Mouse (Mus musculus) embryonic facial prominence, embryonic 11.5 days (tissue): ENCODE data around the gene Nckap5l. TPM values are rescaled to one million over a fixed set of nuclear protein-coding genes. Genes with fewer than 3 reads are reported as not detected.

Source experiments
- ATAC-seq: fragments of 200-750 bp; cut with Nextera tagmentation; replicated peaks from 2 replicates; pipeline ENCODE4 v1.8.0; 2017; ENCODE audit warnings: low read depth; ENCODE audit not compliant: insufficient number of reproducible peaks, low FRiP score, low TSS enrichment
- DNase-seq: peaks from one replicate; pipeline ENCODE4 v3.0.0-alpha.2; 2015; ENCODE audit warnings: low spot score
- H3K27ac ChIP-seq: fragments of 300-500 bp; sonication (generic); replicated peaks from 2 replicates; pipeline ENCODE4 v1.5.1; 2014; ENCODE audit warnings: mild to moderate bottlenecking, low read depth, low read length, control low read depth
- H3K27me3 ChIP-seq: fragments of 300-500 bp; sonication (generic); 2 replicates; pipeline ENCODE4 v1.6.1; 2014; ENCODE audit warnings: mild to moderate bottlenecking, low read length, moderate library complexity, mixed read lengths; ENCODE audit not compliant: control insufficient read depth, insufficient read depth
- H3K36me3 ChIP-seq: fragments of 300-500 bp; sonication (generic); replicated peaks from 2 replicates; pipeline ENCODE4 v1.6.1; 2014; ENCODE audit warnings: low read depth, mild to moderate bottlenecking, low read length, moderate library complexity, mixed read lengths; ENCODE audit not compliant: control insufficient read depth, insufficient read depth
- H3K4me1 ChIP-seq: fragments of 300-500 bp; sonication (generic); 2 replicates; pipeline ENCODE4 v1.6.1; 2014; ENCODE audit warnings: low read length, mixed read lengths; ENCODE audit not compliant: control insufficient read depth, insufficient read depth
- H3K4me2 ChIP-seq: fragments of 300-500 bp; sonication (generic); 2 replicates; pipeline ENCODE4 v1.6.1; 2014; ENCODE audit warnings: low read depth, mild to moderate bottlenecking, control low read depth, low read length, moderate library complexity
- H3K4me3 ChIP-seq: fragments of 300-500 bp; sonication (generic); 2 replicates; pipeline ENCODE4 v1.5.1; 2014; ENCODE audit warnings: low read depth, low read length, control low read depth
- H3K9ac ChIP-seq: fragments of 300-500 bp; sonication (generic); replicated peaks from 2 replicates; pipeline ENCODE4 v1.6.1; 2014; ENCODE audit warnings: mild to moderate bottlenecking, control low read depth, low read length
- H3K9me3 ChIP-seq: fragments of 300-500 bp; sonication (generic); replicated peaks from 2 replicates; pipeline ENCODE4 v1.6.1; 2016; ENCODE audit warnings: mild to moderate bottlenecking, low read length, inconsistent platforms, mixed read lengths; ENCODE audit not compliant: control insufficient read depth
- WGBS: fragments of 180-500 bp; shearing (Covaris S2); extraction: QIAGEN DNeasy Blood & Tissue Kit; methylation state at CpG from one replicate; pipeline ENCODE4 v1.1.7; 2014; 5-methylcytosine and 5-hydroxymethylcytosine counted together
- polyA plus RNA-seq: library from polyadenylated mRNA; unstranded; fragments of >200 nt; fragmentation: Nextera tagmentation; extraction: Ambion mirVana; gene quantifications from 2 replicates; pipeline ENCODE4 v1.2.1, GENCODE M21; 2014

The Nckap5l gene
- polyA plus RNA-seq, 1 experiment from 2014 or later = 9.0 TPM

GRCm38 (mm10) chr15:99498781-99499180 is 41.2 kb upstream of the Nckap5l start:
- Histone ChIP-seq H3K4me2 (no peak overlapping the region), H3K27me3 (no peaks in the 10 kb centered on the region), H3K9ac (no peak overlapping the region), H3K4me3 (no peak overlapping the region), H3K27ac (no peak overlapping the region), H3K4me1 (peaks cover 3% of the 10 kb centered on the region; the same call in 1 of the 2 replicates), H3K9me3 (no peaks in the 10 kb centered on the region), H3K36me3 (no peaks in the 10 kb centered on the region)
- WGBS = 69% methylated on average over 4 of the region's 4 CpGs
- ATAC-seq (no peak), DNase-seq (no peak)

- 89% methylated on average over 4 of the region's 4 CpGs for WGBS
- H3K4me1 ChIP-seq = peaks cover 3% of the 10 kb centered on the region; the same call in 1 of the 2 replicates
- ATAC-seq = no peak
- H3K36me3 ChIP-seq = no peaks in the 10 kb centered on the region
- H3K9ac ChIP-seq = no peak overlapping the region
- no peak overlapping the region for H3K27ac ChIP-seq
- no peak for DNase-seq
- no peaks in the 10 kb centered on the region for H3K27me3 ChIP-seq
- H3K9me3 ChIP-seq = no peaks in the 10 kb centered on the region
- H3K4me2 ChIP-seq = no peak overlapping the region
- no peak overlapping the region for H3K4me3 ChIP-seq
Measured at GRCm38 (mm10) chr15:99498356-99498755, 40.8 kb upstream of the Nckap5l start.

DNA sequence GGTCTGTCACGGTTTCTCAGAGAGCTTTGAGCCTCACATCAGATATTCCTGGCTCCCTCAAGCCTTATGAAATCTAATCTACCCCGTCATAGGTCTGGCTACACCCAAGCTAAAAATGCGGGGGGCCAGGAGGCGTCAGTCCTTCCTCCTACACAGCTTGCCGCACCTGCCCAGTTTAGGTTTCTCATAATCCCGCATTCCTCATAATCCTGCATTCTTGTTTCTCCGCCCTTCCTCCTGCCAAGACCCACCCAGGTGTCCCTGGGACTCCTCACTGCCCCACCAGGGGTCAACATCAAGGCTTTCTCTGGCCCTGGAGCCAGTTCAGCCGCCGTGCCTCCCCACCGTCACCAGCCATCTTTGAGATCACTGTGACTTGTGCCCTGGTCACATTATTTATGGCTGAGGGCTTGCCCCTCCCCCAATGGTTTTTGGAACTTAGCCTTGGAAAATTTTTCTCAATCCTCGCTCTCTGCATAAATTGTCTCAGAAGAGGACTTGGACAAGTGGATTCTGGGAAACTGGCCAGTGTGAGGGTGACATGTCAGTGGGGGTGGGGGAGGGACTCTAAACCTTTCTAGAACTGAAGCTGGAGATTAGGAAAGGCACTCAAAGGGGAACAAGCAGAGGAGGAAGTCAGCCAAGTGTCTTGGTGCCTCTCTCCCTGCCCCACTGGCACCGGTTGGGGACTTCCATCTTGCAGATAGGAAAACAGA is 40.1 kb upstream of the Nckap5l start:
- Histone ChIP-seq H3K9ac (no peak overlapping the region), H3K36me3 (no peaks in the 10 kb centered on the region), H3K27ac (no peak overlapping the region), H3K4me3 (no peak overlapping the region), H3K4me1 (peaks cover 3% of the 10 kb centered on the region; the same call in 1 of the 2 replicates), H3K9me3 (no peaks in the 10 kb centered on the region), H3K4me2 (no peak overlapping the region), H3K27me3 (no peaks in the 10 kb centered on the region)
- ATAC-seq (no peak), DNase-seq (no peak)
- WGBS = 51% methylated on average over 12 of the region's 12 CpGs

GRCm38 (mm10) chr15:99497061-99497460 is 39.5 kb upstream of the Nckap5l start:
- no peak overlapping the region for H3K9ac ChIP-seq
- peak; percentile 67; the same call in 1 of the 2 replicates for ATAC-seq
- no peaks in the 10 kb centered on the region for H3K9me3 ChIP-seq
- no peaks in the 10 kb centered on the region for H3K36me3 ChIP-seq
- no peak overlapping the region for H3K27ac ChIP-seq
- H3K4me3 ChIP-seq = no peak overlapping the region
- no peaks in the 10 kb centered on the region for H3K27me3 ChIP-seq
- DNase-seq = peak; percentile 87
- 15% methylated on average over 4 of the region's 4 CpGs for WGBS
- peaks cover 3% of the 10 kb centered on the region; the same call in 1 of the 2 replicates for H3K4me1 ChIP-seq
- no peak overlapping the region for H3K4me2 ChIP-seq

DNA sequence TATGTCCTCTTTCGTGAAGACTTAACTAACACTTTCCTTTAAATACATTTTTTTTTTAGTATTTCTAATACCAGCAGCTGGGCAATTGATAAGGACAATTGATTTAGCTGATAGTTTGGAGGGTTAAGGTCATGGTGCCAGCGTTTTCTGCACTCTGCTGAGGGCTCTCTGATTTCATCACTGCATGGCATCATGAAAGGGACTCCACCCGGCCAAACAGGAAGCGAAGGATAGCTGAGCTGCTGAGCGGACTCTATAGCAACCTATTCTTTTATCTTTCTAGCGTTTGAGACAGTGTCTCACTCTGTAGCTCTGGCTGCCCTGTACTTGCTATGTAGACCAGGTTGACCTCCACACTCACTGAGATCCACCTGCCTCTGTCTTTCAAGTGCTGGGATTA is 27.2 kb upstream of the Nckap5l start:
- no peak for ATAC-seq
- 72% methylated on average over 6 of the region's 6 CpGs for WGBS
- H3K4me2 ChIP-seq = no peak overlapping the region

DNA sequence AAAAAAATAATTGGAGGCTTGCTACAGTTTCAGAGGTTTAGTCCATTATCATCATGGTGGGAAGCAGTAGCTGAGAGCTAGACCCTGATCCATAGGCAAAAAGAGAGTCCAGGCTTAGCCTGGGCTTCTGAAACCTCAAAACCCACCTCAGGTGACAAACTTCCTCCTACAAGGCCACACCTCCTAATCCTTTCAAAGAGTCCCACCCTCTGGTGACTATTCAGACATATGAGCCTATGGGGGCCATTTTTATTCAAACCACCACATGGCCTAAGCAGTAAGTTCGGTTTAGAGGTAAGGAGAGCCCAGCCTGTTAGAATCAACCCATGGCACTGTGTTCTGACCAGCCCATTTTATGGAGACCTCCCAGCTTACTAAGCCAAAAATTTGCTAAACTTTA is 18.3 kb upstream of the Nckap5l start:
- Histone ChIP-seq H3K27ac (no peak overlapping the region), H3K36me3 (no peaks in the 10 kb centered on the region; the same call in 1 of the 2 replicates), H3K9me3 (no peaks in the 10 kb centered on the region), H3K4me2 (no peak overlapping the region), H3K4me1 (no peaks in the 10 kb centered on the region), H3K9ac (no peak overlapping the region), H3K27me3 (no peaks in the 10 kb centered on the region), H3K4me3 (no peak overlapping the region)
- no peak for ATAC-seq
- no peak for DNase-seq
- WGBS = 89% methylated on average over 1 of the region's 1 CpGs

More for the DNA sequence above, 27.2 kb upstream of the Nckap5l start:
- Histone ChIP-seq H3K9me3 (no peaks in the 10 kb centered on the region), H3K4me1 (no peaks in the 10 kb centered on the region), H3K27me3 (no peaks in the 10 kb centered on the region), H3K27ac (no peak overlapping the region), H3K36me3 (no peaks in the 10 kb centered on the region), H3K4me3 (no peak overlapping the region), H3K9ac (no peak overlapping the region)
- DNase-seq = no peak

- Histone ChIP-seq H3K4me1 (no peaks in the 10 kb centered on the region), H3K9ac (peak within 1 kb of the TSS; percentile 89), H3K27ac (peak within 1 kb of the TSS; percentile 87), H3K36me3 (no peaks in the 10 kb centered on the region; the same call in 1 of the 2 replicates), H3K4me3 (peak within 1 kb of the TSS; percentile 76), H3K9me3 (no peaks in the 10 kb centered on the region), H3K27me3 (no peaks in the 10 kb centered on the region), H3K4me2 (peak within 1 kb of the TSS; percentile 65)
- DNase-seq (peak; percentile 94), ATAC-seq (peak; percentile 81)
- WGBS = under 1% methylated on average over 26 of the region's 26 CpGs
Measured at GRCm38 (mm10) chr15:99474576-99474926, 17.0 kb upstream of the Nckap5l start, which contains the start of gene Bcdin3d. Gene Bcdin3d, minus strand, starts transcription at chr15:99474730.

DNA sequence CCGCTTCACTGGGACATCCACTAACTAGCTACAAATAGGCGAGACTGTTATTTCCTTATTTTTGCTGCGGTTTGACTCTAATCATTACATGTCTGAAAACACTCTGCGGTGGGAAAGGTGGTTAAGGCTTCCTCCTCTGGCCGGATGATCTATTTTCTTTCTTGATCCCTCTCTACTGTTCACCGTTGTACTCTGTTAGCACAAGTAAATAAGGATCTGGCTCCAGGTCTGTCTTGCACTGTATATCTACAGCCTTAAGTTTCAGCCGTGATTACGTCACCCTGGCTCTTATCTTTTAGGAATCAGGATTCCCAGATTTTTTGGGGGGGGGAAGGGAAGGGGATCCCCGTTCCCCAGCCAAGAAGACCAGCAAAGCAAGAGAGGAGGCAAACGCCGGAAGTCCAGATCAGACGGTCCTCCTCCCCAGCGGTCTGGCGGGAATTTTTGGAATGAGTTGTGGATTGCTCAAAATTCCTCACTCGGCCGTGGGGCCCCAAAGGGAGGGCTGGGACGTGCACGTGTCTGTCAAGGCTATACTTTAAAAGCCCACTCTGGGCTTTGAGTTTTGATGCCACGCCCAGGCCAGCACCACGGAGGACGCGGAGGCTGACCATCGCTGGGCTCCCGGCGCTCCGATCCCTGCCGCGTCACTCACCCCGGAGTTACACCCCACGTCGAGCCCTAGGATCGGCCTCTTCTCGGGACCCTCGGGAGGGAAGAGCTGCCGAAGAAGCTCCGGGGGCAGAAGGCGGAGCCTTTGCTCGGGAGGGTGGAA is 16.4 kb upstream of the Nckap5l start:
- WGBS = 6% methylated on average over 38 of the region's 38 CpGs
- DNase-seq (peak; percentile 79), ATAC-seq (peak; percentile 86)

More for the DNA sequence above, 16.4 kb upstream of the Nckap5l start:
- H3K9ac ChIP-seq = peak overlapping the region; percentile 89
- H3K36me3 ChIP-seq = no peaks in the 10 kb centered on the region; the same call in 1 of the 2 replicates
- peak overlapping the region; percentile 87 for H3K27ac ChIP-seq
- H3K9me3 ChIP-seq = no peaks in the 10 kb centered on the region
- no peaks in the 10 kb centered on the region for H3K4me1 ChIP-seq
- no peaks in the 10 kb centered on the region for H3K27me3 ChIP-seq
- H3K4me3 ChIP-seq = peak overlapping the region; percentile 76
- H3K4me2 ChIP-seq = peak overlapping the region; percentile 65
